Mouse (Mus musculus): ENCODE results near the gene Nek8. TPM values are rescaled to one million over a fixed set of nuclear protein-coding genes. Genes with fewer than 3 reads are reported as not detected.

Nek8 gene
- polyA plus RNA-seq, 1 experiment from 2014 or later: 4.9 TPM

GRCm38 (mm10) chr11:78175771-78176401 lies 589 bp downstream of the Nek8 start:
- WGBS (ENCODE audit: insufficient replicate concordance): 1% methylated on average over 9 of the region's 10 CpGs
- TF ChIP-seq EP300 (IDR thresholded peaks at IDR 0.05; ENCODE audit: low read depth): peak; percentile 82
- peak; percentile 24 for TF ChIP-seq CTCF (IDR thresholded peaks at IDR 0.05; ENCODE audit: low read depth)
- Histone ChIP-seq H3K27me3 (ENCODE audit: insufficient read depth, low read length) (no peaks in the 10 kb centered on the region), H3K27ac (ENCODE audit: low read depth) (peak overlapping the region; percentile 96), H3K4me3 (ENCODE audit: low read depth, low read length) (peak overlapping the region; percentile 81), H3K4me2 (ENCODE audit: low read depth, low read length) (peak overlapping the region; percentile 96), H3K4me1 (ENCODE audit: insufficient read depth) (peaks cover 31% of the 10 kb centered on the region), H3K9me3 (ENCODE audit: low read length) (no peaks in the 10 kb centered on the region), H3K9ac (replicated peaks) (peak overlapping the region; percentile 84), H3K36me3 (replicated peaks; ENCODE audit: insufficient read depth, low read length) (peaks cover 15% of the 10 kb centered on the region)
- no peak for ATAC-seq
- DNase-seq: no peak

GRCm38 (mm10) chr11:78174506-78174905 lies 2.0 kb downstream of the Nek8 start:
- Histone ChIP-seq H3K36me3 (replicated peaks; ENCODE audit: insufficient read depth, low read length) (peaks cover 2% of the 10 kb centered on the region; the same call in 1 of the 2 replicates), H3K9me3 (ENCODE audit: low read length) (no peaks in the 10 kb centered on the region), H3K4me2 (ENCODE audit: low read depth, low read length) (no peak overlapping the region), H3K9ac (replicated peaks) (peak overlapping the region; percentile 31; the same call in 1 of the 2 replicates), H3K4me1 (ENCODE audit: insufficient read depth) (peaks cover 25% of the 10 kb centered on the region), H3K27ac (ENCODE audit: low read depth) (peak overlapping the region; percentile 45), H3K27me3 (ENCODE audit: insufficient read depth, low read length) (no peaks in the 10 kb centered on the region), H3K4me3 (ENCODE audit: low read depth, low read length) (no peak overlapping the region)
- no peak for ATAC-seq
- TF ChIP-seq CTCF (IDR thresholded peaks at IDR 0.05; ENCODE audit: low read depth): no peak
- TF ChIP-seq EP300 (IDR thresholded peaks at IDR 0.05; ENCODE audit: low read depth): no peak
- 79% methylated on average over 3 of the region's 3 CpGs for WGBS (ENCODE audit: insufficient replicate concordance)
- DNase-seq: no peak

GRCm38 (mm10) chr11:78172748-78173383 lies 3.6 kb downstream of the Nek8 start:
- no peak overlapping the region for H3K27ac ChIP-seq (ENCODE audit: low read depth)
- peaks cover 34% of the 10 kb centered on the region for H3K4me1 ChIP-seq (ENCODE audit: insufficient read depth)
- no peaks in the 10 kb centered on the region for H3K27me3 ChIP-seq (ENCODE audit: insufficient read depth, low read length)
- no peak overlapping the region for H3K4me3 ChIP-seq (ENCODE audit: low read depth, low read length)
- TF ChIP-seq CTCF (IDR thresholded peaks at IDR 0.05; ENCODE audit: low read depth) (no peak), EP300 (IDR thresholded peaks at IDR 0.05; ENCODE audit: low read depth) (no peak)
- H3K36me3 ChIP-seq (replicated peaks; ENCODE audit: insufficient read depth, low read length): no peaks in the 10 kb centered on the region
- H3K9me3 ChIP-seq (ENCODE audit: low read length): no peaks in the 10 kb centered on the region
- H3K9ac ChIP-seq (replicated peaks): no peak overlapping the region
- peak; percentile 31 for DNase-seq
- no peak overlapping the region for H3K4me2 ChIP-seq (ENCODE audit: low read depth, low read length)
- no peak for ATAC-seq
- 81% methylated on average over 19 of the region's 19 CpGs for WGBS (ENCODE audit: insufficient replicate concordance)

- no peak overlapping the region for H3K4me2 ChIP-seq (ENCODE audit: low read depth, low read length)
- 88% methylated on average over 16 of the region's 16 CpGs for WGBS (ENCODE audit: insufficient replicate concordance)
- ATAC-seq: no peak
- H3K27ac ChIP-seq (ENCODE audit: low read depth): no peak overlapping the region
- H3K9me3 ChIP-seq (ENCODE audit: low read length): no peaks in the 10 kb centered on the region
- H3K27me3 ChIP-seq (ENCODE audit: insufficient read depth, low read length): no peaks in the 10 kb centered on the region
- DNase-seq: peak; percentile 33
- peaks cover 3% of the 10 kb centered on the region; the same call in 1 of the 2 replicates for H3K36me3 ChIP-seq (replicated peaks; ENCODE audit: insufficient read depth, low read length)
- peaks cover 34% of the 10 kb centered on the region for H3K4me1 ChIP-seq (ENCODE audit: insufficient read depth)
- H3K9ac ChIP-seq (replicated peaks): no peak overlapping the region
- no peak overlapping the region for H3K4me3 ChIP-seq (ENCODE audit: low read depth, low read length)
- peak; percentile 61 for TF ChIP-seq CTCF (IDR thresholded peaks at IDR 0.05; ENCODE audit: low read depth)
- no peak for TF ChIP-seq EP300 (IDR thresholded peaks at IDR 0.05; ENCODE audit: low read depth)
Observed at GRCm38 (mm10) chr11:78172034-78172747, 4.3 kb downstream of the Nek8 start.

GRCm38 (mm10) chr11:78171328-78171727 lies 5.1 kb downstream of the Nek8 start:
- H3K27ac ChIP-seq (ENCODE audit: low read depth): no peak overlapping the region
- TF ChIP-seq CTCF (IDR thresholded peaks at IDR 0.05; ENCODE audit: low read depth) (peak; percentile 49), EP300 (IDR thresholded peaks at IDR 0.05; ENCODE audit: low read depth) (no peak)
- 69% methylated on average over 4 of the region's 4 CpGs for WGBS (ENCODE audit: insufficient replicate concordance)
- no peak overlapping the region for H3K4me2 ChIP-seq (ENCODE audit: low read depth, low read length)
- no peak overlapping the region for H3K4me3 ChIP-seq (ENCODE audit: low read depth, low read length)
- no peak overlapping the region for H3K9ac ChIP-seq (replicated peaks)
- no peaks in the 10 kb centered on the region for H3K27me3 ChIP-seq (ENCODE audit: insufficient read depth, low read length)
- DNase-seq (peak; percentile 11), ATAC-seq (no peak)
- H3K4me1 ChIP-seq (ENCODE audit: insufficient read depth): peaks cover 39% of the 10 kb centered on the region
- H3K36me3 ChIP-seq (replicated peaks; ENCODE audit: insufficient read depth, low read length): peaks cover 3% of the 10 kb centered on the region; the same call in 1 of the 2 replicates
- H3K9me3 ChIP-seq (ENCODE audit: low read length): no peaks in the 10 kb centered on the region

- no peak overlapping the region for H3K4me3 ChIP-seq (ENCODE audit: low read depth, low read length)
- peaks cover 3% of the 10 kb centered on the region; the same call in 1 of the 2 replicates for H3K36me3 ChIP-seq (replicated peaks; ENCODE audit: insufficient read depth, low read length)
- TF ChIP-seq CTCF (IDR thresholded peaks at IDR 0.05; ENCODE audit: low read depth) (no peak), EP300 (IDR thresholded peaks at IDR 0.05; ENCODE audit: low read depth) (no peak)
- H3K27ac ChIP-seq (ENCODE audit: low read depth): no peak overlapping the region
- WGBS (ENCODE audit: insufficient replicate concordance): 89% methylated on average over 15 of the region's 15 CpGs
- H3K27me3 ChIP-seq (ENCODE audit: insufficient read depth, low read length): no peaks in the 10 kb centered on the region
- H3K9ac ChIP-seq (replicated peaks): no peak overlapping the region
- peaks cover 42% of the 10 kb centered on the region for H3K4me1 ChIP-seq (ENCODE audit: insufficient read depth)
- DNase-seq (peak; percentile 13), ATAC-seq (no peak)
- H3K4me2 ChIP-seq (ENCODE audit: low read depth, low read length): no peak overlapping the region
- no peaks in the 10 kb centered on the region for H3K9me3 ChIP-seq (ENCODE audit: low read length)
Observed at GRCm38 (mm10) chr11:78170306-78170705, 6.2 kb downstream of the Nek8 start.

Data from liver, postnatal 0 days (tissue).